Mouse (Mus musculus) liver, adult 2 months (tissue): ENCODE measurements around the gene Fam181b.

Experiments used
- CTCF ChIP-seq: fragments of 200-500 bp; IDR thresholded peaks from 2 replicates; pipeline ENCODE4 v1.5.1; 2011; ENCODE audit warnings: low read depth, low read length, control low read depth
- POLR2A ChIP-seq: fragments of 200-500 bp; IDR thresholded peaks from 2 replicates; pipeline ENCODE4 v1.6.1; 2011; ENCODE audit warnings: low read length, control low read depth; ENCODE audit not compliant: insufficient read depth; ENCODE audit errors: extremely low read depth

- TF ChIP-seq CTCF (no peak), POLR2A (no peak)
These were observed 263 bp upstream of the Fam181b start for GRCm38 (mm10) chr7:93079420-93079784.
